Mouse (Mus musculus): Measurements from ENCODE around the gene Fign. TPM values are rescaled to one million over a fixed set of nuclear protein-coding genes. Genes with fewer than 3 reads are reported as not detected.

The Fign gene
- total RNA-seq, 4 experiments from 2014 or later, result 4.6 to 5.9 (median 5.3) TPM

DNA sequence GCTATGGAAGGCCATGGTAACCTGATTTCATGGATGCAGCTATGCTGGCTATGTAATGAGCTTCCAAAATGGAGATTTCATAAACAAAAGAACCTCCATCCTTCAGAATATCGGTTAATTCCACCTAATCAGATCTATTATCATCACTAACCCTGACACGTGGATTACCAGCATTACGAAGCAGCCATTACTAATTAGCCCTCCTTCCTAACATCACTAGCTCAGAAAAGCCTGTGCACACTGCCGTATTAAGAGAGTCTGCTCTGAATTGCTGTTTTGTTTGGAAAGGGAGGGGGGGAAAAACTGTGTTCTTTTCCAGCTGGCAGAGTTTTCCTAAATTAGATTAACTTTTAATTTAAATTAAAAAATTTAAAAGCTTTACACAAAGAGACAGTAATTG is 32.3 kb downstream of the Fign start:
- DNase-seq (ENCODE audit: low spot score in 2 of 2), result no peak

DNA sequence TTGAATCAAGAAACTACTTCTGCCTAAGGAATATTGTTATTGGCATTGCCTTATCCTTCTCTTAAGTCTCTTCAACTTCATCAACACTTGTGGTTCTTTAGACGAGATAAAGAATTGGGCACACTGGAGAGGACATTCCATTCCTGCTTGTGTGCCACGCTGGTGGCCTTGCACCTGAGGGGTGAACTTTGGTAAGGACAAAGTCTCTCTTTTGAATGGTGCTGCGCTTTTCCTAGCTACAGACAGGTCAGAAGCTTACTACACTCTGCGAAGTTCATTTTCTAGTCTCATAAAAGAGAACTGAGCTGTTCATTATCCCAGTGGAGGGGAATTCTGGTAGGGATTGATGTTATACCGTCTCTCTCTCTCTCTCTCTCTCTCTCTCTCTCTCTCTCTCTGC is 38.4 kb downstream of the Fign start:
- no peak for DNase-seq (ENCODE audit: low spot score in 2 of 2)

DNA sequence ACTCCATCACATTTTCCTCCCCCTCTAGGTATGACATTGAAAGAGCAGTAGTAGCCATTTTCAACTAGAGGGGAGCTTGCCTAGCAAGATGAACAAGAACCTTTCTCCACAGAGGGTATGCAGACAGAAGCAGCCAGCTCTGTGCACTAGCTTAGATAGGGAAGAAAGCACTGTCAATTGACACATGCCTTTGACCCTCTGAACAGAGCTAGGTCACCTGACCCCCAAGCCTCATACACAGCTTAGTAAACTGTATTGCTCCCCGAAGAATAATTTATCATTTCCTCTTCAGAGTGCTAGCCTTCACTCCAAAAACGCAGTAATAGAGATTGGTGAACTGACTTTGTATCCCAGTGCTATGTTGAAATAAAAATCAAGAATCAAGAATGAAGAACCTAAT is 49.7 kb downstream of the Fign start:
- DNase-seq (ENCODE audit: low spot score in 2 of 2), result no peak

DNA sequence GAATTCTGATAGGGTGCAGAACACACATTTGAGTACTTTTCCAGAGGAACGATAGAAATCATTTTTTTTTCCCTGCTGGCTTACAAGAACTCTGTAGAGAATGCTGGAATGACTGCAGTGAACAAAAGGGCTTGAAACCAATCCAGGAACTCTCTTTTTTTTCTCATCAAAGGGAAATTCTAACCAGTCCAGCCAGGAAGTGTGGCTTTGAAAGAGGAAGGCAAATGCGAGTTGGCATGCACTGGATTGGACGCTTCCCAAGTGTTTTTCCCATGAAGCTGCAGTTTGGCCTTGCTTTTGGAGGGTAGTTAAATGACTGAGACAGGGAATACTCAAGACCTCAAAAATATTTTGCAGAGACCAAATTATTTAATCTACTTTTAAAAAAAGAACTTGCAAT is 54.7 kb downstream of the Fign start:
- DNase-seq (ENCODE audit: low spot score in 2 of 2), result no peak

DNA sequence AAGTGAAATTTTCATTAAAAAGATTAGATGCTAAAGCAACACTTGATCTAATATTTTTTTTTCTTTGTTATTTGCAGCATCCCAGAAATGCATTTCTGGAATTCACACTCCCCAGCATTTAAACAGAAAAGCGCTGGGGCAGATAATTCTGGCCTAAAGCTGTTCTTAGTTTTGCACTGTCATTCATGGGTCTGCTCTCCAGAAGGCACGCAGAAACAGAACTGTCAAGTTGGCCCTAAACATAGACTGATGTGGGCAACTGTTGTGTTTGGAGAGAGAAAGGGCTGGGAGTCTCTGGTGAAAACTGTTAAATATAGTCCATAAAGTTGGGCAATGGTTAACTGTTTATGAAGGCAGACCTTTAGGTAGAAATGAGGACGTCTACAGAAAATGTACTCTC is 62.4 kb downstream of the Fign start:
- no peak for DNase-seq (ENCODE audit: low spot score in 2 of 2)

DNA sequence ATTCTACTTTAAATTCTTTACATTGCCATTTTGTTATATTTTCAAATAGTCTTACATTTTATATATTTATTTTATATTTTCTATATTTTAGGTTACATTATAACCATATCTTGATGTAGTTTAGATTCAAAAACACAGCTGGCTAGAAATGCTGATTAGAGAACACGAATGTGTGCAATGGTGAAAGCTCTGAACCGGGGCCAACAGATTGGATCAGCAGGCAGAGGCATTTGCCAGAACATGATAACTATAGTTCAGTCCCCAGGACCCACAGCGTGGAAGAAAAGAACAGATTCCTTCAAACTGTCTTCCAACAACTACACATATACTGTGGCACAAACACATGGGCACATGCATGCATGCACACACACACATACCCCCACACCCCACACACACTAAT is 64.0 kb downstream of the Fign start:
- no peak for DNase-seq (ENCODE audit: low spot score in 2 of 2)

DNA sequence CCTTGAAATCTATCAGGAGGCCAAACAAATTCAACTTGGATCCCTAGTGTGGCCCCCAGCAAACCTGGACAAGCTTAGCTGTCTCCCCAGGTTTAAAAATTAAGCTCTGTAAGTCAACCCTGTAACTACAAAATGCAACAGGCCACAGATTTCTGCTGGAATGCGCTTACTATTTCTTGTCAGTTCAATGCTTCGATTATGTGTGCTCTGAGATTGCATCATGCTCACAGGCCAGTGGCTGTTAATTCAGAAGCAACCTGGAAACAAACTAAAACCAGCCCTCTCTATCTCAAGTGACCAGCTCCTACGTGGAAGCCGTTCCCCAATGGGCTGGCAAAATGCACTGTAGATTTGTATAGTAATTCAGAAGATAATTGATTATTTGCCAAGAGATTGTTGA is 71.9 kb downstream of the Fign start:
- DNase-seq (ENCODE audit: low spot score in 2 of 2), result no peak

DNA sequence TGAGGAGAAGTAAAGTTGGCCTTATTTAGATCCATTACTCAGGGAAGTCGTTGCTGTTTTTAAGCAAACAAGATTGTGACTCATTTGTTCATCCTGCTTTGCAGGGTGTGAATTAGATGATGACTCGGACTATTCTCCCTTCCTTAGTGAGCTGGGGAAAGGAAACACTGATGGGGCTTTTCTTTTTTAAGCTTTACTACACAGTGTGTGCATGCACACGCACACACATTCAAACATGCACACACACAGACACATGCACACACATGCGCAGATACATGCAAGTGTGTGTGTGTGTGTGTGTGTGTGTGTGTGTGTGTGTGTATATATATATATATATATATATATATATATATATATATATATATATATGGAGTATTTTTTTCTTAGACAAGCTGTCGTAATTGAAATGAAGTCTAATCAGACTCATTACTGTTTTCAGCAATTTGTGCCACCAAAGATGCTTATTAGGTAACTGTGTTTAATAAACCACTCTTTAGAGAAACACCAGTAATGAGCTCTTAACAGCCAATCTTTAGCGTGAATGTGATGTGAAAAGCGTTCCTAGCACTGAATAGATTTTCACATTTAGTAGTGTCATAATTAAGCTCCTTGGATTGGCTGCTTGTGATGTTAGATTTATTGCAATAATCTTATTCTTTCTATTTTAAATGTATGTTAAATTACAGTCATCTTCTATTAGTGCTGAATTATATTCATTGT is 103.4 kb downstream of the Fign start:
- no peak for DNase-seq (ENCODE audit: low spot score in 2 of 2)

DNA sequence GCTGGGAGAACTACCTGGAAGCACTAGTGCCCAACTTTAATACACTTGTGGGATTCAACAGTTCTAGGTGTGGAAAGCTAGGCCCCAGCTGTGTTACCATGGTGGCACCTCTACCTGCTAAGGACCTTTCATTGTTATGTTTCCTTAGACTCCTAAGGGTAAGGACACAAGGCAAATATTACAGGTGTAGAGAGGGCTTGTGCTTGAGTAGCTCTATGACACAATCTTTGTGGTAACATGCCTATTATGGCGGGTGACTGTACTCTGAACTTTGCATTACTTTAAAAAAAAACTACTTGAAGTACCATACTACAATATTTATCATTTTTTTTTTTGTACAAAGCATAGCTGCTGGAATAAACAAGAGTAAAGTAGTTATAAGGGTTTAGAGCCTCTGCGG is 112.4 kb downstream of the Fign start:
- DNase-seq (ENCODE audit: low spot score in 2 of 2), result no peak

DNA sequence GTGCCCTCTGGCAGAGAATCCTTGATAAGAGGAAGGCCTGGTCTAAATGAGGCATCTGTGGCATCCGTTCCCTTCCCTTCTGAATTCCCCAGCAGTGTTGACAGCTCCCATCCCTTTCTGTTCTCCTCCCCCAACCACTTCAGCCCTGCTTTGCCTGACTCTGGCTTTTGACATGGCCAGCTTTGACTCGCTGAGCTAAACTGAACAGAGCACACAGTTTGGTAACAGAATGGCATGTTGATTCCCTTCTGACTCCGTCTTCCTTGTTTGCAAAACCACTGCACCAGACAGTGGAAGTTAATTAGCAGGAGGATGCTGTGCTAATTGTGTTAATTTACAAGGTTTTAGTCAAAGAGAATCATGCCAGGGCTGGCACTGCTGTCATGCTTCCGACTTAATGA is 115.5 kb downstream of the Fign start:
- no peak for DNase-seq (ENCODE audit: low spot score in 2 of 2)

DNA sequence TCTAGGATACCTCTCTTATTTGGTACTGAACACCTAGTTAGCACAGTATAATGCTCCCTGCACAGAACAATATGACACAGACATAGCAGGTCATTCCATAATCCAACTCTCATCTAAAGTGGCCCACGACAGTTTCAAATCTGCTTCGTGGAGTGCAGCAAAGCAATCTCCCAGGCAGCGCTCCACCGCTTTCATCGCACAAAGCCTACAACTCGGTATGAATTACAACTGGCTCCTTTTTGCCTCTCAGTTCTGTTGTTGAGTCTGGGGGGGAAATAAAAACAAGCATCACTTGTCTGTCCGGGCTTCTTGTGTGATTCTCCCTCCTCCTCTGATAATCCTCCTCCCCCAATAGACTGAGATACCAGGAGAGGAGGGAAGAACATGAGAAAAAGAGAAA is 116.4 kb downstream of the Fign start:
- DNase-seq (ENCODE audit: low spot score in 2 of 2), result no peak

DNA sequence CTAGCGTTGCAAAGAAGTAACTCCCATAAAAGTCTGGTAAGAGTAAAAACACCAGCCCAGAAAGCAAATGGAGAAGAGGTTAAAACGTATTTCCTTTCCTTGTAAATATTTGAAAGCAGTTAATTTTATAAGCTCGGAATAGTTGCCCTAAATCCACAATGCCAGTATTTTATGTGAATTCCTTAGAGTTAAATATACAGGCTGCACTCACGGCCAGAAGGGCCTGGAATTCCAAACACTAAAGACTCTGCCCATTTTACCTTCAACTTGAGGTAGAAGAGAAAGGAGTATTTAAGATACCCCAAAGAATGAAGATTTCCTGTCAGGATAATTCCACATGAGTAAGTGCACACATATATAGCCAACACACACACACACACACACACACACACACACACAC is 128.2 kb downstream of the Fign start:
- no peak for DNase-seq (ENCODE audit: low spot score in 2 of 2)

DNA sequence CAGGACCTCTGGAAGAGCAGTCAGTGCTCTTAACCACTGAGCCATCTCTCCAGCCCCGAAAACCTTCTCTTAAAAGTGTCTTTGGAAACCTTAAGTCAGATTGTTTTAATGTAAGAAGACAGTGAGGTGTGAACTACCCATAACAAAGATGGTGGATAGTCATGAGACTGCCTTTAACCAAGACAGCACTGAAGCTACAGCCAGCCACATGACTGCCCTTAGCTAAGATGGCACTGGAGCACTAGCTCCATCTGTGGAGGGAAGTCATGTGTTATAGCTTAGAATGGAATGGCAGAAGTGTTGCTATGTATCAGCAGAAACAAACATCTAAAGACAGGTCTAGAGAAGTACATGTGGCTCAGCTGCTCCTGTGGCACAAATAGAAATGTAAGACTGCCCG is 166.8 kb downstream of the Fign start:
- DNase-seq (ENCODE audit: low spot score in 2 of 2), result no peak

DNA sequence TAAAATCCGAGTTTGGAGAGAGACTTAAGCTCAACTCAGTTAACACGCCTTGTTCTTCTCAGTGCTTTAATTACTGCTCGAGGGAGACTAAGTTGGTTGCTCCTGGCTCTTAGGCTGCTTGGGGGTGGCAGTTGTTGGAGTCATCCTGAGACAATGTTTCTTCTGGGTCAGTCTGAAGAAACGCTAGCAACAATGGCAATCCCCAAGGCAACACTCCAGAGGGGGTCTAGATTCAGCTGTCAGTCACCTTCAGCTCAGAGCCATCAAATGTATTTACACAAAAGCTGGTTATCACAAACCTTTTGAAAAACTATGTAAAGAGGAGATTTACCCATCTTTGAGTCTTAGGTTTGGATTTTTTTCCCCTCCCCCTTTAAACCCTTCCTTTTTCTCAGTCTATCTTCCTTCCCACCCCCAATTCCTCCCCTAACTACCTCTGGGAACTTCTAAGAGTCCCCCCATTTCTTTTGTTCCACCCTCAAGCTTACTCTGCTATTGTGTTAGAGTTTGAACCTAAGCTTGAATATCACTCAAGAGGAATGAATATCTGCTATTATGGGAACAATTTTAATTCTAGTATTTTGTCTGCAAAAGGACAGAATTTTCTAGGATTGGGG is 171.2 kb downstream of the Fign start:
- DNase-seq (ENCODE audit: low spot score in 2 of 2), result no peak

DNA sequence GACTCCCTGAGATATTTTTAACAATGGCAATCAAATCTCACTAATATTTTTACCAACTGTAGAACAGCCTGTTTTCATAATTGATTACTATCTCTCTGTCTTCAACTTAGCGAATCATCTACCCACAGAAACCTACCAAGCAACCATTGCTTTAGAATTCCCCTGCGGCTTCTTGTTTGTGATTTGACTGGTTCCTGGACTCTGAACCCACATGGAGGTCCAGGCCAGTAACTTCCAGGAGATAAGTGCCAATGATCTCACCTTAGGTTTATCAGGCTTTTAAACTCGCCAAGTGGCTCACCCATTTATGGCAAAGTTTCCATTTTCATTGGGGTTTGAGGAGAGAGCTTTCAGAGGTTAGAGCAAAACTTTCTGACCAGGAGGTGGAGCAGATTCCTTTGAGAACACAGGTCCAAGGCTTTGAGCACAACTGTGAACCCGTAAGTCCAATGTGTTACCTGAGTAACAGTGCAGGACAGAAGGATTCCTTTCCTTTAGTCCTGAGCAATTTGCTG is 172.1 kb downstream of the Fign start:
- no peak for DNase-seq (ENCODE audit: low spot score in 2 of 2)
